Mouse (Mus musculus) testis, adult 2 months (tissue): ENCODE results near the gene Tmem230.

ENCODE experiments used
- CTCF ChIP-seq: fragments of 200-500 bp; IDR thresholded peaks from 2 replicates; pipeline ENCODE4 v1.5.1; 2012; ENCODE audit warnings: low read depth, mild to moderate bottlenecking, inconsistent platforms, low read length, moderate library complexity; ENCODE audit not compliant: control insufficient read depth, insufficient read depth, insufficient replicate concordance
- POLR2A ChIP-seq: fragments of 200-500 bp; IDR thresholded peaks from 2 replicates; pipeline ENCODE4 v1.6.1; 2012; ENCODE audit warnings: low read depth, mild to moderate bottlenecking, inconsistent platforms, low read length, moderate library complexity; ENCODE audit not compliant: control insufficient read depth

DNA sequence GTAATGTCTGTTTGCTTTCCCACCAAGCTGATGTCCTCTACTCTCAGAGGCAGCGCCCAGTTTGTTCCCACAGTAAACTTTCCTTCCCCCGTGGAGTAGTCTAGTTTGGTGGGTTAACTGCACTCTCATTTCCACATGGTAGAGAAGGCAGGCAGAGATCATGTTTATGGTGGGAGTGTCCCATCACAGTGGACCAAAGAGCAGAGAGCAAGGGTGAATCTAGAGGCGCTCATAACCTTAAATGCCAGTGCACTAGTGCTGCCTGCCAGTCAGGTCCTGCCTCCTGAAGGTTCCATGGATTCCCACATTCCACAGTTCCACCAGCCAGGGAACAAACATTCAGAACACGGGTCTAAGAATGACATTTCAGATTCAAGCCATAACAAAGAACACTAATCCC lies 42.1 kb downstream of the Tmem230 start:
- no peak for TF ChIP-seq CTCF
- TF ChIP-seq POLR2A, result no peak
